Mouse (Mus musculus): ENCODE results near the gene Ksr2.

DNA sequence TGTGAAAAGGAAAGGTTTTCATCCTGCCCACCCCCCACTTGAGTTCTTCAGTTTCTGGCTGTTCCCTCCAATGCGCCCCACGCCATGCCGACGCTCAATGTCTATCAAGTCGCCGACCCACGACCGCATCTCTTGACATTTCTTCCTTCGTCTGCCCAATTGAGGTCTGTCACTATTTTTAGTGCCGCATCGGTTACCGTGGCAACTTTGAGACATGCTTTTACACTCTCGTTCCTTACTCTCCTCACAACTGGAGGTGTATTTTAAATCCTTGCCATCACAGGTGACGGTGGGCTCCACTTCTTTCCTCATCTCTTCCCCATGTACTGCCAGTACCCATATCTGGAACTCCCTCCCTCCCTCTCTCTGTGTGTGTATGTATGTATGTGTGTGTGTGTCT, 378.1 kb downstream of the Ksr2 start:
- TF ChIP-seq CTCF (IDR thresholded peaks at IDR 0.05; ENCODE audit: low read depth, low read length) (no peak), POLR2A (IDR thresholded peaks at IDR 0.05; ENCODE audit: extremely low read depth, insufficient read depth, low read length) (no peak)

Measured in liver, adult 2 months (tissue).